Mouse (Mus musculus): ENCODE data around the gene Rorb.

The Rorb gene

DNA sequence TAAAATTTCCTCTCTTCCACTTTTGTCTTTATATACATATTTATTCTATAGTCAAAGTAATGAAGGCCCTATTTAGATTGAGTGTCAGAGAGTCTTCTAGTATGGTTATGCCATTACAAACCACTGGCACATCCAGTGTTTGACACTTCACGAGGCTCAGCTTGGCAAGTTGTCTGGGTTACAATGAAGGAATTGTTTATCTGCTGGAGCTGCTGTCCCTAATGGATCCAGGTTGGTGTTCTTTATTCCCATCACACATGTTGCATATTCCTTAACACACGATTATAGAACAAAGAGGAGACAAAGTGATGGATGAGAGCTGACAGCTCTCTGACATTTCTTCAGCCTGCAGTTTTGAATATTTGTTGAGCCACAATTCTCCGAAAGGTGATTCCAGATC is 77.0 kb downstream of the Rorb start:
- DNase-seq (ENCODE audit: low read depth, low spot score): no peak

DNA sequence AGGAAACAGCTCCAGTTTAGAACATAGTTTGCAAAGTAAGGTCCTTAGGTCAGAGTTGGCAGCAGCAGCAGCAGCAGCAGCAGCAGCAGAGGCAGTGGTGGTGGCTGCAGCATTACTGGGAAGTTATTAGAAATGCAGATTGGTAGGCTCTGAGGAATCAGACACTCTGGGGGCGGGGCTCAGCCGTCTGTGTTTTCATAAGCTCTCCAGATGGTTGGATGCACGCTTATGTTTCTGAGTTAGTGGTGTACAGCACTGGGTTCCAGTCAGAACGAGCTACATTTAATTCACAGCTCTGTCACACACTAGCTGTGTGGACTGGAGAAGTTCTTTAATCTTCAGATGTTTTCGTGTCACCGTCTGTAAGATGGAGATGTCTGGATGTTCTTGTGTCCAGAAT is 105.9 kb downstream of the Rorb start:
- peak; percentile 33 for DNase-seq (ENCODE audit: low read depth, low spot score)

- peak; percentile 18 for DNase-seq (ENCODE audit: low read depth, low spot score)
Measured at GRCm38 (mm10) chr19:19004023-19004656, 106.9 kb downstream of the Rorb start.

- no peak for DNase-seq (ENCODE audit: low read depth, low spot score)
Measured at GRCm38 (mm10) chr19:18998966-18999365, 112.0 kb downstream of the Rorb start.

DNA sequence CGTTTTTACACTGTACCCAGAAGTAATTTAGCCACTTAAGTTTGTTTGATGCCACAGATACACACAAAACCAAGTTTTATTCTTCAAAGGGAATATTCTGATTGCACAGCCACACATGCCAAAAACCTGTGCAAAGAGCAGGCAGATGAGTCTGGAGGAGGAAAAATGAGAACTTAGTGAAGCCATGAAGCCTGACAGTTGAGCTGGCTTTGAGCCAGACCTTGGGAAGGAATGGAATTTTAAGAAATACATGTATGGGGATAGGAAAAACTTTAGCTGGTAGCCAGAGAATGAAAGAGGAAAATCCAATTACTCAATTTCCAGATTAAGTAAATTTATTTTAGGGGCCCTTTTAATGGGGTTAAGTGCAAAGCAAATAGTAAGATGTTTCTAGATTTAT is 113.3 kb downstream of the Rorb start:
- no peak for DNase-seq (ENCODE audit: low read depth, low spot score)

- DNase-seq (ENCODE audit: low read depth, low spot score): no peak
Measured at GRCm38 (mm10) chr19:18979996-18980395, 131.0 kb downstream of the Rorb start.

- peak; percentile 54 for DNase-seq (ENCODE audit: low read depth, low spot score)
Measured at GRCm38 (mm10) chr19:18974796-18975660, 136.0 kb downstream of the Rorb start.

DNA sequence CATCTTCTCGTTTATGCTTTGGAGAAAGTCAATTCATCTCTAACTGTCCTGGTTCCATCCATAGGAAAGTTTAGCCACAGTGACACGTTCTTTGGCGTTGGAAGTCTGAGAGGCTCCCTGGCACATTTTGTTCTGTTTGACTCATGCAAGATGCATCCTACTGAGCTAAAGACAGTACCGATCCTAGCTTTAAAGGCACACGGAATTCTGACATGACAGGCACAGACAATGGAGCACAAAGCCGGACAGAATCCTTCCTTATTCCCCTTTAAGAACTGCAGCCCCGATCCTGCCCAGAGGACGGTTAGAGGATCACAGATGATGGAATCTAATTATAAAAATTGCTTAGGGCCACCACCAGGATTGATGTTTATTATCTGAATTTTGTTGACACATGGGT is 141.6 kb downstream of the Rorb start:
- no peak for DNase-seq (ENCODE audit: low read depth, low spot score)

GRCm38 (mm10) chr19:18967307-18967706 is 143.7 kb downstream of the Rorb start:
- DNase-seq (ENCODE audit: low read depth, low spot score): no peak

DNA sequence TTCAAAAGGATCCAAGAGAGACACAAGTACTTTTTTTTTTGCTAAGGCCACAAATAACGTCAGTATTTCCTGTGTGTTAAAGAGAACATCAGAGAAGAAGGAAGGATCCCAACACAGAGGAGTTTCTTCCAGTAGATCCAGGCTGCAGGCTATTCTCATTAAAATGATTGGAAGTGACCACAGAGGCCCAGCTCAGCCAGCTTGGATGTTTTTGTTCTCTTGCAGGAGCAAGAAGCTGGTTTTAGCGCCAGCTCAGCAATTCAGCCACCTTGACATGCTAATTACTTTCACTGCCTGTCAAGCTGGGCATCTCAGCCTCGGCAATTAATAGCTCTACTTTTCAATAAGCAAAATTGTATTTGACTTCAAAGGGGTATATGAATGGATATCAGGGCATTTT is 151.1 kb downstream of the Rorb start:
- no peak for DNase-seq (ENCODE audit: low read depth, low spot score)

GRCm38 (mm10) chr19:18952806-18953205 is 158.2 kb downstream of the Rorb start:
- DNase-seq (ENCODE audit: low read depth, low spot score): no peak

DNA sequence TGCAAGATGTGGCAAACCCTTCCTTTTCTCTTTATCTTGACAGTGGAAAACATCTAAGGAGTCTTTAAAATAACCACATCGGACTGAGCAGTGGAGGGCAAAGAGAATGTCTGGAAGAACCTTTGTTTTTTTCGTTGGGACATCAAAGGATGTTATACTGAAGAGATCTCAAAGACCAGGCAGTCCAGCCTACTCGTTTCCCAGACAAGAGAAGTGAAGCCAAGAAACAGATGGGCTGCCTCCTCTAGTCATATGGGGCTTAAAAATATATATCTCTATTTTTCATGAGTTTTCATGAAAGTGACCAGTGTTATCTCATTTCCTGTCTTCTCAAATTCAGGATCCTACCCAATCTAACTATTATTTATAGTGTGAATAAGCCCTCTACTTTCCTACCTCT is 163.8 kb downstream of the Rorb start:
- DNase-seq (ENCODE audit: low read depth, low spot score): no peak

DNA sequence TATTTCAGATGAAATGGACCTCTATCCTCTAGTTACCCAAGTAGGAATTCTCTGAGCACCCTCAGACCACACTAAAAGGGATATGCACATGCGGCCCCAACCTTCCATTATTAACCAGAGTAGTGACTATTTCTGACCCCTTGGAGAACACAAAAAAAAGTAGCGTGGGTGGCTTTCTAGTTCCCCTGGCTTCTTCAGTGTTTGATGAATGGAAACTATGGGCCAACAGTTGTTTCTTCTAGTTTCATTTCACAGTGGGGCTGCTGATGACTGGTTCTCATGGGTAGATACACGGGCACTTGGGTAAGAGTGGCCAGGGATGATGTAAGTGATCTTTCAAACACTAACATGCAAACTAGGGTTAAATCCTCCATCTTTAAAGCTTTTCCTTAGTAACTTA is 165.7 kb downstream of the Rorb start:
- DNase-seq (ENCODE audit: low read depth, low spot score): no peak

DNA sequence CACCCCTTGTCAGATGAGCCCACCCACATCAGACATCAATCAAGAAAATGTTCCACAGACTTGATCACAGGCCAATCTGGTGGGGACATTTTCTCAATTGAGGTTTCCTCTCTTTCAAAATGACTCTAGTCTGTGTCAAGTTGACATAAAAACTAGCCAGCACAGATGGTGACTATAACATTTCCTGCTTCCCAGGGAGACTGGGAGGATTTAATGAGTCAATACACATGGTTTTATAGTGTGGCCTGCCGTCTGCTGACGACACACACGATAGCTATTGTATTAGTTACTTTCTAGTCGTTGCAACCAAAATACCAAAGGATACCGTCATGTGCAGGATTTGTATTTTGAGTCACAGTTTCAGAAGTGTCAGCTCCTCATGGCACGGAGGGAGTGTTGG is 169.6 kb downstream of the Rorb start:
- DNase-seq (ENCODE audit: low read depth, low spot score): no peak

DNA sequence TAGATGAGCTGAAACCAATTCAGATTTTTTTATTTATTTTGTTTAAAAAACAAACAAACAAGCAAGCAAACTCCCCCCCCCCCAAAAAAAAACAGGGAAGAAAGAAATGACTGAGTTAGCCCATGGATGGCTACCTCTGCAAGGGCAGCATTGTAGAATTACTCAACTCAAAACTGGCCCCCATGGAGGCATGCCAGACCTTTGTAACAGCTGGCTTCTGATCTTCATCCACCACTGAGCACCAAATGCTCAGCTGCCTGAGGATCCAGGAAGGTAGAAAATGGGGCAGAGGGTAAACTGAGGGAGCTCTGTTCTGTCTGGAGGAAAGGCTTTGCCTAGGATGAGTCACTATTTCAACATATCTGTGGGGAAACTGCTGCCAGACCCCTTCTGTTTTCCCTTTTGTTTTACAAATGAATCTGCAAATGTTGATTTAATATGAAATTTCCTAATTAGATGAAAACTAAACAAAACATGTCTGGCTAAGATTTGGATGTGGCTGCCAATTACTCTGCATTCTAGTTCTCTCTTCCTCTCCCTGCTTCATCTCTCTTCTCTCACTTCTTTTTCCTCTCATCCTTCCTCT is 199.1 kb downstream of the Rorb start:
- no peak for DNase-seq (ENCODE audit: low read depth, low spot score)

- DNase-seq (ENCODE audit: low read depth, low spot score): no peak
Measured at GRCm38 (mm10) chr19:18909641-18910040, 201.4 kb downstream of the Rorb start.

- DNase-seq (ENCODE audit: low read depth, low spot score): no peak
Measured at GRCm38 (mm10) chr19:18905511-18905910, 205.5 kb downstream of the Rorb start.

DNA sequence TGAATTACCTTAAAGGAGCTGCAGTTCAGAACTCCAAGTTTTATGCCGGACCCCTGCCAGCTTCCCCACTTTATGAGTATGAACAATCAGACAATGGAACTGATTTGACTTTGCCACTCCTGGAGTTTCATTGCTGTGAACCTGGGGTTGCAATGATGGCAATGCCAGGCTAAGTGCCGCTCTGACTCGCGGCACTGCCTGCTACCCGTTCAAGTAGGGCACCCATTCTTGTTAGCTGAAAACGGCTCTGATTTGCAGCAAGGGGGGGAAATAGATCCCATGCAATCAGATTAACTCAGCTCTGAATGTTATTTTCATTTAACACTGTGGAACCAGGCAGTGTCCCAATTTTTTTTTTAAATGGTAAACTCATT is 208.3 kb downstream of the Rorb start:
- DNase-seq (ENCODE audit: low read depth, low spot score): no peak

DNA sequence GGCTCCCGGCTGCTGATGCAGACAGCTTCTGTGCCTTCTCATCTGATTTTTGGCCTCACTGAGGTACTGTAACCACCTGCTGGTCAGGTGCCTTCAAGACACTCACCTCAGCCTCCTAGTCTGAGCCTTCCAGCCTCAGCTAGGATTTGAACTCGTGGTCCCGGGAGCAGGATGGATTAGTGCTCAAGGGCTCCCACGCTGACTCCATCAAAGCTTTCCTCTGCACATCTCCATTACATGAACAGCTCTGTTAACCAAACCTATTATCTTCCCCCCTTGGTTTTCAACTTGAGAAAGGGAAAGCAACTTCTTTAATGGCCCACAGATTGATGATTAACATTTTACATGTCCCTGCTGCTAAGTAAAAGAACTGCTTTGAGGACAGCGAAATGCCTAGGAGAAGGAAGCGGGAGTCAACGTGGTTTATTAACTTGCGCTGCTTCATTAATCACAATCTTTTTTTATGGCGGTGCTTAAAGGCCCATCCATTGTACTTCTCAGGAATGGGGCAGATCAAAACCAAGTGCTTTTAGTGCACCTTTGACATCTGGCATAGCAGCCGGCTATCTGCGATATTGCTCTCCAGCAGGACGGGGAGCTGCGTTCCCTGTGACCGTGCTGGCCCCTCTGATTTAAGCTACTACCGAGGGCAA is 208.8 kb downstream of the Rorb start:
- peak; percentile 26 for DNase-seq (ENCODE audit: low read depth, low spot score)

DNA sequence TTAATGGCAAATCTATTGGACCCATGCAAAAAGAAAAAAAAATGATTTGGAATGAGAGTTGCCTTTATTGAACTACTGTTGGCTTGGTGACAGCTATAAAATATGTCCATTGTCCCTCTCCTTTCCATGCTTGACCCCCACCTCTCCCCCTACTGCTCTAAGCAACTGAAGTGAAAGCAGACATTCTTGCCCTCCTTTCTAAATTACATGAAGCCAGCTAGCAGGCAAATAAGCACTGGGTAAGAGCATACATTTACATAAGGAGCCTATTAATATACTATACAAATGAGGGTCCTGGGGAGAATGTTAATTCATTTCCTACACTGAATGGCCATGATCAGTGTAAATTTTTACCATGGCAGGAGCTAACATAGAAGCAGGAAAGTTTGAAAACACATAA is 212.8 kb downstream of the Rorb start:
- peak; percentile 17 for DNase-seq (ENCODE audit: low read depth, low spot score)

DNA sequence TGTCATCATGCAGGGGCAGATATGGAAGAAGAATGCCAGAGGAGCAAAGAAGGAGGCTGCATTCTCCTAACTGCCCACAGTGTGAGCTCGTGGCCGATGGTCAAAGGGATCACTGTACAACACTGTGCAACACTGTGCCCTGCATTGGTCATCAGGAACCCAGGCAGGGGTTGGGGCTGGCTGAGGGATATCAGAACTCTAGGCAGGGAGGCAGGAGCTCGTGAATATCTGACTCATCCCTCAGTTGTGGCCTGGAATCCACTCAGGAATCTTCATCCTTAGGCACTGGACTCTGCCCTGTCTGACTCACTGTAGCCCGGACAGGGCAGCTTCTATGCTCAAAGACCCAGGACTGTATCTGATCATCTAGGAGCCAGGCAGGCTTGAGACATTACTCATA is 220.8 kb downstream of the Rorb start:
- no peak for DNase-seq (ENCODE audit: low read depth, low spot score)

DNA sequence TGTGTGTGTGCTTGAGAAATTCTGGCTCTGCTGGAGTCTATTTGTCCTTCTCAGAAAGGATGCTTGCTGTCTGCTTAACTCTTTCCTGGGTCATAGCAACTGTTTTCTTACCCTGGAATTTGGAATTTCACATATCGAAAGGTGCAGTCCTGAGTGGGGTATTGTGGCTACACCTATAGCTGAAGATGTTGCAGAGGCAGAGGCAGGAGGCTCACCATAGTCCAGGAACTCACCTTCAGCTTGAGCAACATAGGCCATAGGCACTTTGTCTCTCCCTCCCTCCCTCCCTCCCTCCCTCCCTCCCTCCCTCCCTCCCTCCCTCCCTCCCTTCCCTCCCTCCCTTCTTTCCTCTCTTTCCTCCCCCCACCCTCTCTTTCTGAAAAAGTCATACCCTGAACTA is 221.4 kb downstream of the Rorb start:
- no peak for DNase-seq (ENCODE audit: low read depth, low spot score)

All from forelimb bud, embryonic 11.5 days (tissue).